Mouse (Mus musculus) megakaryocyte, embryonic 14.5 days (primary cell): ENCODE data around the gene Slc22a23.

Experiments
- FLI1 ChIP-seq: IDR thresholded peaks from 2 replicates; pipeline ENCODE4 v1.6.1; 2012; ENCODE audit warnings: low read length, inconsistent platforms, mixed read lengths
- GATA1 ChIP-seq: IDR thresholded peaks from 3 replicates; pipeline ENCODE4 v1.6.1; 2012; ENCODE audit warnings: mixed read lengths, low read length, inconsistent platforms, borderline replicate concordance

DNA sequence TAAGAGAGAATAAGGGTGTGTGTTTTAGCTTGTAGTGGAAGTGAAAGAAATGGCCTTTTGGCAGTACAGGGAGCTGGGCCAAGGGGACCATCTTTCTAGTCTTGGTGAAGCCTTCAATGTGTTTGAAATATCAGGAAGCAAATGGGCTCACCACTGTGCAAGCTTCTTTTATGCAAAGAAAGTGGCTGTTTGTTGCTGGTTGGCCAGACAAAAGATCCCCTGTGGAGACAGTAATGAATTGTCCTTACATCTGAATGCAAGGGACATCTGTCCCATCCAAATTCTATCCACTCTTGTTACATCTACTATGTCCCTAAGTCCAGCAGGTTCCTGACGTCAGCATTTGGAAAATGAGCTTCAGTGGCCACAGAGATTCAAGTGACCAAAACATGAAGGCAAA is 100.8 kb downstream of the Slc22a23 start:
- TF ChIP-seq FLI1 = no peak
- TF ChIP-seq GATA1 = no peak
